Mouse (Mus musculus) adrenal gland, postnatal 14 days (tissue): ENCODE results near the gene St3gal5. TPM values are rescaled to one million over a fixed set of nuclear protein-coding genes. Genes with fewer than 3 reads are reported as not detected.

Experiments
- DNase-seq: peaks from one replicate; pipeline ENCODE4 v3.0.0; 2021; ENCODE audit warnings: mixed read lengths
- total RNA-seq: library from RNA; stranded (reverse); gene quantifications from 2 replicates; pipeline ENCODE4 v1.2.3, GENCODE M21; 2021

Gene St3gal5
- total RNA-seq, 1 experiment from 2014 or later = 170 TPM

GRCm38 (mm10) chr6:72134850-72135515, 37.6 kb downstream of the St3gal5 start:
- no peak for DNase-seq

GRCm38 (mm10) chr6:72136016-72136415, 38.6 kb downstream of the St3gal5 start:
- DNase-seq = no peak

GRCm38 (mm10) chr6:72136543-72136942, 39.2 kb downstream of the St3gal5 start:
- no peak for DNase-seq

GRCm38 (mm10) chr6:72139508-72140193, 42.3 kb downstream of the St3gal5 start:
- no peak for DNase-seq

- peak; percentile 64 for DNase-seq
Measured at GRCm38 (mm10) chr6:72140371-72140770, 43.0 kb downstream of the St3gal5 start.

GRCm38 (mm10) chr6:72141191-72141590, 43.8 kb downstream of the St3gal5 start:
- DNase-seq = peak; percentile 69

- no peak for DNase-seq
Measured at GRCm38 (mm10) chr6:72142561-72142960, 45.2 kb downstream of the St3gal5 start.

GRCm38 (mm10) chr6:72144353-72144752, 47.0 kb downstream of the St3gal5 start:
- DNase-seq = peak; percentile 5

GRCm38 (mm10) chr6:72146803-72147202, 49.4 kb downstream of the St3gal5 start:
- DNase-seq = peak; percentile 2

GRCm38 (mm10) chr6:72148721-72149120, 51.3 kb downstream of the St3gal5 start:
- peak; percentile 70 for DNase-seq

GRCm38 (mm10) chr6:72149797-72150196, 52.4 kb downstream of the St3gal5 start:
- no peak for DNase-seq

- no peak for DNase-seq
Measured at GRCm38 (mm10) chr6:72152707-72153106, 55.3 kb downstream of the St3gal5 start.

GRCm38 (mm10) chr6:72153455-72153854, 56.1 kb downstream of the St3gal5 start:
- no peak for DNase-seq

- peak; percentile 70 for DNase-seq
Measured at GRCm38 (mm10) chr6:72154008-72154407, 56.6 kb downstream of the St3gal5 start.

GRCm38 (mm10) chr6:72154938-72155531, 57.6 kb downstream of the St3gal5 start:
- DNase-seq = no peak

- no peak for DNase-seq
Measured at GRCm38 (mm10) chr6:72155649-72156048, 58.3 kb downstream of the St3gal5 start.

- no peak for DNase-seq
Measured at GRCm38 (mm10) chr6:72158966-72159764, 61.8 kb downstream of the St3gal5 start.

- peak; percentile 40 for DNase-seq
Measured at GRCm38 (mm10) chr6:72159861-72160395, 62.5 kb downstream of the St3gal5 start.

GRCm38 (mm10) chr6:72160991-72161390, 63.6 kb downstream of the St3gal5 start:
- no peak for DNase-seq

- no peak for DNase-seq
Measured at GRCm38 (mm10) chr6:72161751-72162150, 64.4 kb downstream of the St3gal5 start.

GRCm38 (mm10) chr6:72162155-72162890, 64.9 kb downstream of the St3gal5 start:
- peak; percentile 88 for DNase-seq
